Mouse (Mus musculus): ENCODE measurements around the gene Mef2d.
A peak's percentile ranks its signal among the peaks of the same experiment; 100 is the strongest.

Mef2d gene

DNA sequence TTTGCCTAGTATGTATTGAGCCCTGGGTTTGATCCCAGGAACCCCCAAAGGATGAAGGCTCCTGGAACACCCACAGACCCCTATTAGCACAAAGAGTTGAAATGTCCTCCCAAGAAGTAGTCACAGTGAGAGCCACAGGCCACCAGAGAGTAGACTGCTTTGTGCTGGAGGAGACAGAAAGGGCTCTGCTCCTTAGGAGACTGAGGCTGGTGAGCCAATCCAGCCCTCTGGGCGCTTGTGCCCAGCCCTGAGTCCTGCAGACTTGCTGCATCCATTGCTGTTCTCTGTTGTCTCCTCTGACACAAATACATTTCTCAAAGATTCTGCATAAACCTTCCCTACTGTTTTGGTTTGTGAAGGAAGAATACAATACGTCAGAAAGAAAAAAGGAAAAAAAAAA, 68.7 kb downstream of the Mef2d start:
- no peak for DNase-seq

DNA sequence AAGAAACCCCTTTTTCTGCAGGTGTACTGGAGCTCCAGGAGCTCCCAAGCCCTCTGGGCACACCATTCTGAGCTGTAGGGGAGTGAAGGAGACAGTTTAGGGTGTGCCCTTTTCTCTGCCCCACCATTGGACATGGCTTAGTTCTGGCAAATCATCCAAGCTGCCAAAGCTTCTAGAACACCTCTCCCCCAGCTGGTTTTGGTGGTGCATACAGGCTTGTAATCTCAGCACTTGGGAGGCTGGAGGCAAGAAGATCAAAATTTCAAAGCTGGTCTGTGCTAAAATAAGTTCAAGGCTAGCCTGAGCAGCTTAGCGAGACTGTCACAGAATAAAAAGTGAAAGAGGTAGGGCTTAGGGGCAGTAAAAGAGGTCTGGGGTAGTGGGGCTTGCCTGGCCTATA, 70.2 kb downstream of the Mef2d start:
- DNase-seq = no peak

DNA sequence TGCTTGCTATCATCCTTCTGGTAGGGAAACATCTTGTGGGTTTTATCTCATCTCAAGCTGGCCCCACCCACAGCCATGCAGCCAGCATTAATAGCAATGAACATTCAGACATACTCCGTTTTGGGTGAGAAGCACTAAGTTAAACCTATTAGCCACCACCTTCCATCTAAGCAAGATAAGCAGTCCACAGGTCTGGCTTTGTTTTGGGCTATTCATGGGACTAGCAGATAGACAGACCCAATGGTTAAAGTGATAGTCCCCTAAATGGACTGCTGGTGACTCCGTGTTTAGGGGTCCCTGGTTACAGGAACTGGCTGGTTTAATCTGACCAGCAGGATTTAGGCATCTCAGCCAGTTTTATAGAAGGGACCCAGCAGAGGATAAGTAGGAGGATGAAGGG, 70.8 kb downstream of the Mef2d start:
- peak; percentile 23 for DNase-seq

DNA sequence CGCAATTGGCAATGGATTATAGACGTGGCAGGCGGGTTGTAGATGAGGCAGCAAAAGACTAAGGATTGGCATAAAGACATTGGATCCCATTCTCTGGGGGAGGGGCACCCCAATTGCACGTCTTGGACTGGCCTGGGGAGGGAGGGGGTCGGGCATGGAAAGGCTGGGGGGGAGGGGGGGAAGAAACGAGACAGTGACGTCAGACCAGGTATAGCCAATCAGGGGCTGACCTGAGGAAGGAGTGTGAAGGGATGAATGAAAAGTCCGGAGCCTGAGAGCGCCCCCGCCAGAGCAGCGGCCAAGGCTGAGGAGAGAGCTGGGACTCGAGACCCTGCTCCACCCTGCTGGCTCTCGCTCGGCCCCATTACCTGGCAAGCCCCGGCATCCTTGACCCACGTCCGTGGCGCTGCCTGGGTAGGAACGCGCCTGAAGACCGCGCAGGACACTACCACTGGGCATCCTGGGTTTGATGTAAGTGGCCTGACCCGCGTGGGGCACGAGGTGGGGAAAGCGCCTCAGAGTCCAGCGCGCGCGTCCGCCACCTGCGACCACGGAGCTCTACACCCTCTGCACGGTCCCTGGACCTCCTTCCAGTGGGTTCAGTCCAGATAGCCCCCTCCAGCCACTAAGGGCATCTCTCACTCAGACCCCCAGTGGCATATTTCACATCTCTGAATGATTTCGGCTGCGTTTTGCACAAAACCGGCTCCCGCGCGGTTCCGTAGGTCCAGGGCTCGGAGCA, 72.2 kb downstream of the Mef2d start:
- no peak for DNase-seq

DNA sequence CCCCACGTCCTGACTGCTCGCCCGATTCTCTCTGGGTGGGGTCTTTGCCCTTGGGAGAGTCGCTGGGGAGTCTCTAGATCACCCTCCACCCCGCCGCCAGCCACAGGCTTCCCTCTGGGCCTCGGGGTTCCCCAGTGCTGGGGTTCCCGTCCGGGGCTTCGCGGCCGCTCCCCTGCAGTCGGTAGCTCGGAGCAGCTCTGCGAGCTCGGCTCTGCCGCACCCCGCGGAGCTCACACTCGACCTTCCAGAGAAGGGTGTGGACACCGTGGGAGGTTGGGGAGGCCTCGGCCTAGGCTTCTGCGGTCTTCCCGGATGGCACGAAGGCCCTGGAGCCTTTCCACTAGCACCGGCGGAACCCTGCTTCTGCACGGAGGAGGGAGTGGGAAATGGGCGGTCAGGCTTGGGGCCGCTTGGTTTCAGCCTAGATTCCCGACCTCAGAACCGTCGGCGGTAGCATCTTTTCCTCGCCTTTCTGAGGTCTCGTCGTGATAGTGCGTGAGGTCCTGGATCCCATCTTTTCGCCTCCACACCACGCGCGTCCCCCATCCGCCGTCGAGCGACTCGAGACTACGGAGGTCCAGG, 72.9 kb downstream of the Mef2d start:
- no peak for DNase-seq

DNA sequence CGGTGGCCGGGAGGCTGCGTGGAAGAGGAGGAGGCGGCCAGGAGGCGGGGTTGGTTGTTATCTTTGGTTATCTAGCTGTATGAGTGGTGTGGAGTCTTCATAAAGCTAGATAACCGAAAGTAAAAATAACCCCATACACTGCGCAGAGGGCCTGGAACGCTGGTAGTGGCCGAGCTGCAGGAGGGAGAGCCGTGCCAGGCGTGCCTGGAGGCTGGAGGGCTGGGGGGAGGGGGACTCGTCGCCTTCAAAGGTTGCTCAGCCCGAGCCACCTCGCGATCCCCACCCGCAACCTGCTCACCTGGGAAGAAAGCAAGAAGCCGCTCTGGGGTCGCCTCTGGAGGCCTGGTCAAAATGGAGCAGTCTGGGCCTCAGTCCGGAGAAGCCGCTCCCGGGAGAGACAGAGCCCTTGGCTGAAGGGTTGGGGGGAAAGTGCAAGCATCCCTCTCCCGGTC, 73.4 kb downstream of the Mef2d start:
- no peak for DNase-seq

DNA sequence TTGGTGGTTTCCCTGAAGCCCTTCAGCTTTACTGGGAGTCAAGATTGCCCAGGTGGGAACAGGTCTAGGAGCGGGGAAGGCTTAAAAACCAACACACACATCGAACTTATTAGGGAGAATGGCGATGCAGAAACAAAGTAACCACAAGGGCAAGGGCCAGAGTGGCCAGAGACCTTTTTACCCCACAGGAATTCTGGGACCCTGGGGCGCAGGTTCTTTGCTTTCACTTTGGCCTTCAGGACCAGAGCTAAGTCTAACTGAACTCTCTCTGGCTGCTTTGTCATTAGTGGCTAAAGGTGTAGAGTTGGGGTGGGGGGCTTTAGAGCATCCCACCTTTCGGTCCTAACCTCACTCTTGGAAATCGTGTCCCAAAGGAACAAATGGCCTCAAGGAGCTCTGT, 73.9 kb downstream of the Mef2d start:
- DNase-seq = no peak

DNA sequence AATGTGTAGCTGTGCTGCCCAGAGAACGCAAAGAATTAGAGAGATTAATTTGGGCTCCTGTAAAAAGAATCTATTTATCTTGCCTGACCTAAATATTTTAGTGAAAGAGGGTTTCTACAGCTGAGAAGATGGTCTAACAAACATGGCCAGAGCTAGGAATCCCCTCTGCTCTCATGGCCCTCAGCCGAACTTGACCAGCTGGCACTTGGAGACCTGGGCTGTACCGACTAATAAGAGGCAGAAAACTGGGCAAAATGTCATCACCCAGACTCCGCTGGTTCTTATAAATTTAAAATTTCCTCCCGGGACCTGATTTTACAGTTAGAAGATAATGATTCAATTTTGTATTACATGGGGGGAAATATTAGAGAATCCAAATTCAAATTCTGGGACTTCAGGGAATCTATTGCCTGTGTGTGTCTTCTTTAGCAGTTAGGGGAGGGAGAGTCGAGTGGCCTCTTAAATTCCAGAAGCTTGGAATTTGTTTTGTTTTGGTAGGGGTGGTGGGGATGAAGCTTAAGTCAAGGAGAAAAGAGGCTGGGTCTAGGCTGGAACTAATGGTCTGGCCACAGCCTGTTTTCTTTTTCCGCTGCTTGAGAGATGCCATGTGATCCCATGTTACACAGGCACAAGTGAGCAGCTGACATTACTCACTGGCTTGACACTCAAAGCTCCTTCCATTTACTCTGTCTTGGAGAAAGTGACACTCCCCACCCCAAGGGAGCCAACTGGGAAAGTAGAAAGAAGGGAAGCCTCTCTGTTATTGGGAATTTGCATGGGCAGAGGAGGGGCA, 74.6 kb downstream of the Mef2d start:
- no peak for DNase-seq

DNA sequence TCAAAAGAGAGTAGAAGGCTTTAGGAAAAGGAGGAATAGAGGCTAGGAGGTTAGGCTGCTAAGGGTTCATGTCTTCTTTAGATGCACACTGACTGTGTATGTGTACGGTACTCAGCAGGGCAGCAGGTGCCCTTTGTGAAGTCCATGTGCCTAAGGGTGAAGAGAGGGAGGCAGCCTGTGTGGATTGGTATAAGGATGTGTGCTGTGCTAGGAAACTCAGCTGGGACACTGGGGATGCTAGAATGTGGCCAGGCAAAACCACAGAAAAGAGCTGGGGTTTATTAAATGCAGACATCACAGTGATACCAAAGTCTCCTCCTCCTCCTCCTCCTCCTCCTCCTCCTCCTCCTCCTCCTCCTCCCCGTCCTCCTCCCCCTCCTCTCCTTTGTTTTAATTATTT, 75.5 kb downstream of the Mef2d start:
- no peak for DNase-seq

DNA sequence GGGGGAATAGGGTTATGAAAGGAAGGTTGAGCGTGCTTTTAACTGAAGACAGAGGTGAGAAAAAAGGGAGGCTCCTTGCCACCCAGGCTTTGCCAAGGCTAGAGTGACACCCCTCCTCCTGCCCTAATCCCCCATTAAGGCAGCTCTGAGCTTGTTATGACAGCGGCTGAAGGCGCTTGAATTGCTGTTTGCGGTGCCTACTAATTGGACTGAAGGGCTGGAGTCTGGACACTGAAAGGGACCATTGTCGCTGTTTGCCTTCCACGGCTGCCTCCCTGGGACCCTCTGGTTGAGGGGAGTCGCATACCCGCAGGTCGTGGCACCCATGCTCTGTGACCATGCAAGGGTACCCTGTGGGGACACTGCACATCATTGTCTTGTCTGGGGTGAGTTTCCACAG, 77.8 kb downstream of the Mef2d start:
- no peak for DNase-seq

DNA sequence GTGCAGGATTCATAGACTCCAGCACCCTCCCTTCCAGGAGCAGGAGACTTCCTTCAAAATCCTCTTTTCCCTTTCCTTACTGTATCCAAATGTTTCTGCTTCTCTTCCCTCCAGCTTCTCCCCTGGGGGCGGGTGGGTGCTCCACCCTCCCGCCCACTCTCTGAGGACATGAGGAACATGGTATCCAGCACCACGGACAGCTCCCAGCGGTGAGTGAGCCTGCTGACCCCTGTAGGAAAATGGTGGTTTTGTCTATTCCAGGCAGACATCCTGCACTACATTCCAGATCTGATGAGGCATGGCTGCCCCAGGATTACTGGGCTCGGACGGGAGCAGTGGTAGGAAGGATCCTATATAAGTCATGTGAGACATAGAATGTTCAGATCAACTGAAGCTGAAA, 78.7 kb downstream of the Mef2d start:
- DNase-seq = peak; percentile 76
